Comparison of ENCODE assay signal across 38 mouse cellular contexts in genomic region chr1:87505524-87505923, GRCm38 (mm10). TPM values are rescaled to one million over a fixed set of nuclear protein-coding genes. Genes with fewer than 3 reads are reported as not detected.
"Had no signal": no experiment of that assay in that cellular context is flagged by ENCODE, and none has a peak within 500 bp of the region (broad histone marks: within the 10 kb centered on the region; RNA-seq: fewer than 3 reads in every experiment).

No protein-coding gene starts in this region.

- H3K27ac ChIP-seq: limb, embryonic 10.5 days; limb, embryonic 12.5 days; limb, embryonic 13.5 days; limb, embryonic 15.5 days; liver, embryonic 12.5 days; liver, embryonic 13.5 days; liver, embryonic 14.5 days; liver, embryonic 15.5 days; lung, embryonic 15.5 days; macrophage; midbrain, embryonic 10.5 days; midbrain, embryonic 12.5 days; midbrain, embryonic 13.5 days; midbrain, embryonic 15.5 days; neural tube, embryonic 12.5 days; neural tube, embryonic 13.5 days had no signal

- DNase-seq: left cerebral cortex, postnatal 4 days; liver; liver, embryonic 13.5 days; liver, postnatal 0 days; lung, adult 18-20 months; lung, adult 2 months; lung, embryonic 14.5 days; lung, postnatal 10 days; lung, postnatal 14 days; lung, postnatal 36 days; lung, postnatal 4 days; midbrain, embryonic 14.5 days had no signal

- H3K4me3 ChIP-seq: limb, embryonic 10.5 days; limb, embryonic 12.5 days; limb, embryonic 13.5 days; limb, embryonic 15.5 days; liver, embryonic 12.5 days; liver, embryonic 13.5 days; liver, embryonic 15.5 days; lung, embryonic 15.5 days; megakaryocyte, embryonic 14.5 days; midbrain, embryonic 10.5 days; midbrain, embryonic 12.5 days; midbrain, embryonic 13.5 days; midbrain, embryonic 15.5 days; myocyte; neural tube, embryonic 12.5 days; neural tube, embryonic 13.5 days had no signal

- ATAC-seq: liver, embryonic 12.5 days; liver, postnatal 0 days; lung, postnatal 0 days; midbrain, embryonic 13.5 days; midbrain, embryonic 15.5 days; midbrain, embryonic 16.5 days had no signal

RNA-seq across cellular contexts. Expression of gene Neu2, which starts 4.2 kb away (rescaled TPM):
- total RNA-seq: megakaryocyte progenitor cell, adult 5-6 weeks; megakaryocyte, adult 5-6 weeks; megakaryocyte-erythroid progenitor cell, adult 5-6 weeks; monocyte, adult 5-6 weeks had no signal

RNA-seq across cellular contexts. Expression of gene Snorc, which starts 35.5 kb away (rescaled TPM):
- total RNA-seq: left cerebral cortex, postnatal 10 days; left cerebral cortex, postnatal 4 days; liver, adult 2 months; megakaryocyte progenitor cell, adult 5-6 weeks; megakaryocyte, adult 5-6 weeks; megakaryocyte-erythroid progenitor cell, adult 5-6 weeks; midbrain, postnatal 0 days; monocyte, adult 5-6 weeks had no signal
